Mouse (Mus musculus): ENCODE data around the gene Them7. TPM values are rescaled to one million over a fixed set of nuclear protein-coding genes. Genes with fewer than 3 reads are reported as not detected.

Gene Them7
- total and polyA plus RNA-seq, 3 experiments = not detected

DNA sequence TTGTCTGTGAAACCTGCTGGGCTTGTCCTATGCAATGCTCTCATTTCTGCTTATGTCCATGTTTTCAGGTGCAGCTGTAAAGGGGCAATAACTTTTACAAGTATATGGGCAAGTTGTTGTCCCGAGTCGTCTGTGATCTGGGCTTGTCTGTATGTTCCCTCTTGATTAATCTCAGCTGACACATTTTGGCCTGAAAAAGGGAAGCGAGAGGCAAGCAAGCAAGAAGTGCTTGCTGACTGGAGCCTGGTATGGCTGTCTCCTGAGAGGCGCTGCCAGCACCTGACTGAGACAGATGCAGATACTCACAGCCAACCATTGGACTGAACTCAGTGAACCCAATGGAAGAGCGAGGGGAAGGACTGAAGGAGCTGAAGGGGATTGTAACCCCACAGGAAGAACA, 193.5 kb downstream of the Them7 start:
- Histone ChIP-seq H3K4me1 (ENCODE audit: control insufficient read depth in 1 of 2, insufficient read depth in 2 of 2, low read length in 2 of 2) (peaks cover 6 to 14% of the 10 kb centered on the region in 2 experiments), H3K36me3 (ENCODE audit: control insufficient read depth in 1 of 2, insufficient read depth in 2 of 2, low read length in 2 of 2) (peaks cover 0 to 8% of the 10 kb centered on the region in 2 experiments; a peak in 2 of 4 replicates), H3K79me2 (ENCODE audit: control insufficient read depth, insufficient read depth, low read length, poor library complexity) (no peaks in the 10 kb centered on the region), H3K27me3 (ENCODE audit: control insufficient read depth in 1 of 2, insufficient read depth in 2 of 2, low read length in 2 of 2) (no peaks in the 10 kb centered on the region), H3K4me3 (ENCODE audit: control insufficient read depth in 1 of 2, insufficient read depth in 1 of 2, low read depth in 2 of 2, low read length in 2 of 2) (no peak overlapping the region), H3K27ac (ENCODE audit: control insufficient read depth, low read depth, low read length) (no peak overlapping the region), H3K9ac (ENCODE audit: control insufficient read depth, low read depth, low read length, poor library complexity, severe bottlenecking) (no peak overlapping the region), H3K9me3 (replicated peaks; ENCODE audit: insufficient read depth, low read length) (no peaks in the 10 kb centered on the region)
- DNase-seq (ENCODE audit: low read depth, low spot score) = peak; percentile 74
- TF ChIP-seq MAZ (IDR thresholded peaks at IDR 0.05; ENCODE audit: low read depth, low read length) = no peak
- TF ChIP-seq EP300 (IDR thresholded peaks at IDR 0.05; ENCODE audit: low read depth in 1 of 2, low read length in 2 of 2) = peak; percentile 47 to 50; a peak in 2 of 4 replicates
- no peak for TF ChIP-seq POLR2AphosphoS2 (IDR thresholded peaks at IDR 0.05; ENCODE audit: low read length)
- no peak for TF ChIP-seq ZNF384 (IDR thresholded peaks at IDR 0.05; ENCODE audit: low read depth, low read length)
- TF ChIP-seq UBTF (IDR thresholded peaks at IDR 0.05; ENCODE audit: borderline replicate concordance, insufficient read depth, low read depth, low read length) = no peak
- TF ChIP-seq TCF12 (IDR thresholded peaks at IDR 0.05; ENCODE audit: low read depth, low read length) = peak; percentile 51; the same call in 1 of the 2 replicates
- TF ChIP-seq ETS1 (IDR thresholded peaks at IDR 0.05; ENCODE audit: low read depth, low read length) = peak; percentile 55
- no peak for TF ChIP-seq CHD1 (IDR thresholded peaks at IDR 0.05; ENCODE audit: low read depth, low read length)
- TF ChIP-seq CTCF (IDR thresholded peaks at IDR 0.05 in 2 of 3, conservative IDR thresholded peaks at IDR 0.05 in 1 of 3; ENCODE audit: control insufficient read depth in 1 of 3, insufficient read depth in 1 of 3, low read depth in 2 of 3, low read length in 3 of 3, poor library complexity in 1 of 3, severe bottlenecking in 1 of 3) = no peak

DNA sequence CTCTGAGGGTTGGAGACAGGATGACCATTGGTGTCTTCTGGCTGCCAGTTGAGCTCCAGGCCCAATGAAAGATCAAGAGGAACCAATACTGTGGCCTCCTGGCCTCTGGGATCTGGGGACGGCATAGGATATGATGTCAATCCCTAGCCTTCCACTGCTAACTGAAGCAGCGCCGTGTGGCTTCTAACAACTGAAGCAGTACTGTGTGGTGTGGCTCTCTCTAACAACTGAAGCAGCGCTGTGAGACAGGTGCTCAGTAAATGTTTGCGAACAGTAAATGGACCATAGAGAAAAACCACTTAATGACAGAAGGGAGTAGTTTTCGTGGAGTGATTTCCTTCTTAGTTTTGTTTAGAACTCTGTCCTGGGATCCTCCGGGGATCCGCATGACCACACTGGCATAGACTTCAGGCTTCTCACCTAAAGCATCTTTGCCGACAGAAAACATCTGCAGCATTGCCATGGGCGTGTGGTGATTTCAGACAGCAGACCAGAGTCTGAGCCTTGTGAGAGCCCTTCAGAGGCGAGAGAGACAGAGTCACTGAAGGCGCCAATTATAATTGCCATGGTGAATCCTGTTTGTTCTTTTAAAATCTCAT, 194.6 kb downstream of the Them7 start:
- Histone ChIP-seq H3K4me1 (ENCODE audit: control insufficient read depth in 1 of 2, insufficient read depth in 2 of 2, low read length in 2 of 2) (peaks cover 6 to 14% of the 10 kb centered on the region in 2 experiments), H3K4me3 (ENCODE audit: control insufficient read depth in 1 of 2, insufficient read depth in 1 of 2, low read depth in 2 of 2, low read length in 2 of 2) (no peak overlapping the region), H3K9ac (ENCODE audit: control insufficient read depth, low read depth, low read length, poor library complexity, severe bottlenecking) (no peak overlapping the region), H3K27me3 (ENCODE audit: control insufficient read depth in 1 of 2, insufficient read depth in 2 of 2, low read length in 2 of 2) (no peaks in the 10 kb centered on the region), H3K27ac (ENCODE audit: control insufficient read depth, low read depth, low read length) (no peak overlapping the region), H3K79me2 (ENCODE audit: control insufficient read depth, insufficient read depth, low read length, poor library complexity) (no peaks in the 10 kb centered on the region), H3K9me3 (replicated peaks; ENCODE audit: insufficient read depth, low read length) (no peaks in the 10 kb centered on the region), H3K36me3 (ENCODE audit: control insufficient read depth in 1 of 2, insufficient read depth in 2 of 2, low read length in 2 of 2) (peaks cover 0 to 7% of the 10 kb centered on the region in 2 experiments; a peak in 2 of 4 replicates)
- DNase-seq (ENCODE audit: low read depth, low spot score) = no peak
- no peak for TF ChIP-seq NRF1 (IDR thresholded peaks at IDR 0.05; ENCODE audit: insufficient read depth, low read depth, low read length, poor library complexity, severe bottlenecking)
- no peak for TF ChIP-seq HCFC1 (IDR thresholded peaks at IDR 0.05; ENCODE audit: low read depth, low read length)
- no peak for TF ChIP-seq NELFE (IDR thresholded peaks at IDR 0.05; ENCODE audit: low read depth, low read length)
- TF ChIP-seq TCF12 (IDR thresholded peaks at IDR 0.05; ENCODE audit: low read depth, low read length) = no peak
- TF ChIP-seq CTCF (IDR thresholded peaks at IDR 0.05 in 2 of 3, conservative IDR thresholded peaks at IDR 0.05 in 1 of 3; ENCODE audit: control insufficient read depth in 1 of 3, insufficient read depth in 1 of 3, low read depth in 2 of 3, low read length in 3 of 3, poor library complexity in 1 of 3, severe bottlenecking in 1 of 3) = no peak
- no peak for TF ChIP-seq SIN3A (IDR thresholded peaks at IDR 0.05; ENCODE audit: low read length)
- TF ChIP-seq JUND (IDR thresholded peaks at IDR 0.05; ENCODE audit: low read depth, low read length) = no peak
- no peak for TF ChIP-seq MAX (IDR thresholded peaks at IDR 0.05; ENCODE audit: low read length)
